Mouse (Mus musculus): ENCODE results near the gene Tssk3. TPM values are rescaled to one million over a fixed set of nuclear protein-coding genes. Genes with fewer than 3 reads are reported as not detected.

The Tssk3 gene
- total RNA-seq, 2 experiments from 2014 or later: not detected

DNA sequence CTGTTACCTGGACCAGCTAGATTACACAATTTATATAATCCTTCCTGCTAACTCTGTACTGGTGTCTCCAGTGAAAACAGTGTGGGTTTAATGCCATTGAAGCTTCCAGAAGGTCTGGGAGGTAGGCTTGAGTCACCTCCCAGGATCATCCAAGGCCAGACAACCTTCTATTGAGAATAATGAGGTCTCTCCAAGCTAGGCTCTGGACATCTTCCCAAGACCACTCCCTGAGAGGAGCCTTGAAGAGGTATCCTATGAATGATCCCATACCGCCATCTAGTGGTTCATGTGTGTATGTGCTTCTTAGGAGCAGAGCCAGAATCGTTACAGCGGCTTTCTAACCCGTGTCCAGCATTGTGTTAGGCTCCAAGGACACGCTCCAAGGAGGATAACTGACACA lies 35.6 kb downstream of the Tssk3 start:
- peak; percentile 79 to 86 for DNase-seq
- intact Hi-C loops (cut with DNase I): loop anchor here (1.0 to 10.0 kb wide), 4 partner anchors 105 to 323 kb away; no protein-coding TSS in a partner anchor

GRCm38 (mm10) chr4:129451471-129452169 lies 39.2 kb downstream of the Tssk3 start:
- DNase-seq: no peak
- intact Hi-C loops (cut with DNase I): loop anchor here (10.0 kb wide), 1 partner anchor 177 kb away; no protein-coding TSS in a partner anchor

- intact Hi-C loops (cut with DNase I): loop anchor here (10.0 kb wide), 1 partner anchor 176 kb away; no protein-coding TSS in a partner anchor
- DNase-seq: no peak
Measured at GRCm38 (mm10) chr4:129450851-129451250, 40.0 kb downstream of the Tssk3 start.

- DNase-seq: no peak
- intact Hi-C loops (cut with DNase I): no loop called here
Measured at GRCm38 (mm10) chr4:129448713-129449112, 42.1 kb downstream of the Tssk3 start.

GRCm38 (mm10) chr4:129447778-129448563 lies 42.9 kb downstream of the Tssk3 start:
- intact Hi-C loops (cut with DNase I): no loop called here
- no peak for DNase-seq

- no peak for DNase-seq
- intact Hi-C loops (cut with DNase I): no loop called here
Measured at GRCm38 (mm10) chr4:129447360-129447759, 43.5 kb downstream of the Tssk3 start.

GRCm38 (mm10) chr4:129441145-129441544 lies 49.7 kb downstream of the Tssk3 start:
- no peak for DNase-seq
- intact Hi-C loops (cut with DNase I): no loop called here

DNA sequence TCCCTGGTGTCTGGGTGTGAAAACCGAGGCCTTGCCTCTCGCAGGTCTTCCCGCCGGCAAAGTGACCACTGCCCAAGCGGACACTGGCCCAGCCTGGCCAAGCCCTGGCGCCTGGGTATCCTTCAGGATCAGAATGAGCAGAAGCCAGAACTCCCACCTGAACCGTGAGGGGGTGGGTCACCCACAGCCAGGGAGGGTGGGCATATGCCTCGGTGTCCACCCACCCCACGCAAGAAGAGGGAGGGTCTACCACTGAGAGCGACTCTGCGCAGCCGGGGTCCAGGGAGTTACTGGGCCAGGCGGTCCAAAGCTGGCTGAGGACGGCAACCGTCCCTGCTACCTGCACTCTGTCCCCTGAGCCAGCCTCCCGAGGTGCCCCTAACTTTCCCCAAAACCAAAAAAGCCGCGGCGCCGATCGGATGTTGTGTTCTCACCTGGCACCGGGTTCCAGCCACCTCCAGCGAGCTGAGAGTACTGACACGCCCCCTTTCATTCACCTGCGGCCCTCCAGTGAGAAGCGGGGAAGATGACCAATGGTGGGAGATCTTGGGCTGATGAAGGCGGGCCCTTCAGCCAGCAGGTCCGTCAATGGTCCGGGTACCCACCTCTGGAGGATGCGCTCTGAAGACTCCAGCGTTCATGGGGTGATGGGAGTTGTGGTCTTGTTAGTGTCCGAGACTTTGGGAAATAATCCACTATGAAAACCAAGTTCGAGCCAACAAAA lies 50.3 kb downstream of the Tssk3 start, which contains the start of gene Zbtb8b:
Gene Zbtb8b (minus strand): TSS at position 514 of the 724 bp plus-strand sequence.
- intact Hi-C loops (cut with DNase I): no loop called here
- peak in 1 of 2 experiments; percentile 14 for DNase-seq

Other genes with a start within 250 kb of the Tssk3 start
- gene C77080, start 229.6 kb downstream of the Tssk3 start, total RNA-seq (2021): 1 to 10 TPM; 4.9 to 5.9 TPM
- gene Sync, start 203.4 kb downstream of the Tssk3 start, total RNA-seq (2021): 10 to 100 TPM; 13.4 TPM
- gene Rbbp4, start 155.7 kb downstream of the Tssk3 start, total RNA-seq (2021): 100 to 1,000 TPM; 134 to 137 TPM
- 10 to 100 TPM; 21.9 to 22.1 TPM for gene Zbtb8os, start 155.3 kb downstream of the Tssk3 start, total RNA-seq (2021)
- gene Zbtb8a, start 112.9 kb downstream of the Tssk3 start, total RNA-seq (2021): 1 to 10 TPM; 5.9 to 7.1 TPM
- gene Zbtb8b, start 50.2 kb downstream of the Tssk3 start, total RNA-seq (2021): under 1 TPM; 0.29 to 0.52 TPM
- 10 to 100 TPM; 35.9 to 38.2 TPM for gene Bsdc1, start 29.4 kb downstream of the Tssk3 start, total RNA-seq (2021)
- gene Fam229a, start 168 bp upstream of the Tssk3 start, total RNA-seq (2021): not detected
- 10 to 100 TPM; 42.3 to 63.4 TPM for gene Marcksl1, start 22.6 kb upstream of the Tssk3 start, total RNA-seq (2021)
- gene Hdac1, start 51.7 kb upstream of the Tssk3 start, total RNA-seq (2021): 10 to 100 TPM; 35.1 to 38.1 TPM
- gene Lck, start 82.6 kb upstream of the Tssk3 start, total RNA-seq (2021): 1 to 10 TPM; 2.1 to 3.9 TPM
- gene Fam167b, start 87.5 kb upstream of the Tssk3 start, total RNA-seq (2021): 1 to 10 TPM; 1.7 to 1.9 TPM
- gene Eif3i, start 109.6 kb upstream of the Tssk3 start, total RNA-seq (2021): 100 to 1,000 TPM; 143 to 144 TPM
- 10 to 100 TPM; 61.7 to 63.5 TPM for gene Tmem234, start 109.6 kb upstream of the Tssk3 start, total RNA-seq (2021)
- under 1 TPM; 0.52 to 0.84 TPM for gene Dcdc2b, start 123.2 kb upstream of the Tssk3 start, total RNA-seq (2021)
- gene Iqcc, start 128.1 kb upstream of the Tssk3 start, total RNA-seq (2021): 10 to 100 TPM; 13.1 to 18.2 TPM
- 10 to 100 TPM; 35.0 to 41.0 TPM for gene Ccdc28b, start 132.9 kb upstream of the Tssk3 start, total RNA-seq (2021)
- gene Txlna, start 150.0 kb upstream of the Tssk3 start, total RNA-seq (2021): 10 to 100 TPM; 34.1 to 39.7 TPM
- 10 to 100 TPM; 73.5 to 75.9 TPM for gene Kpna6, start 181.7 kb upstream of the Tssk3 start, total RNA-seq (2021)
- gene Tmem39b, start 205.8 kb upstream of the Tssk3 start, total RNA-seq (2021): 1 to 10 TPM; 4.6 to 6.2 TPM

Measured in heart, postnatal 10 days (tissue).